Mouse (Mus musculus) cerebellum, adult 18-20 months (tissue): ENCODE data around the gene Rpl21.

Source experiments
- DNase-seq, 2 experiments: peaks; one replicate each; pipeline ENCODE4 v3.0.0; 2021

Gene Rpl21

GRCm38 (mm10) chr5:146832769-146833448 lies at the start of gene Rpl21:
Gene Rpl21, plus strand, starts transcription at chr5:146832890.
- peak; percentile 92 to 96 for DNase-seq

GRCm38 (mm10) chr5:146783300-146783699 lies 49.4 kb upstream of the Rpl21 start:
- DNase-seq: peak; percentile 33

DNA sequence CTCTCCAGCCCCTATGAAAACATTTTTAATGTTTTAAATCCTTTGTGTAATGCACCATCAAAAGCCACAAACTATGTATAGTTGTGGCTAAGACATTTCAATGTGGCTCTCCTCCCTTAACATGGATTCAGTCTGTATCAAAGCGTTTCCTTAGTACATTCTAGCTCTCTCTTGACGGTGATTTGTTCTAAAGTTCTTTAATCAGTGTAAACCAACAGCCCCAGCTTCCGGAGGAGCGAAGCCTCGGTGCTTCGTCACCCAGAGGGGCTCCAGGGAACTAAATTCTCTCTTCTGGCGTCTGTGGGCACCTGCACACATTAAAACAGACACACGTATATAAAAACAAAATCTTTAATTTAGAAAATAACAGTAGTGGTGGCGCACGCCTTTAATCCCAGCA lies 48.8 kb upstream of the Rpl21 start:
- no peak for DNase-seq

DNA sequence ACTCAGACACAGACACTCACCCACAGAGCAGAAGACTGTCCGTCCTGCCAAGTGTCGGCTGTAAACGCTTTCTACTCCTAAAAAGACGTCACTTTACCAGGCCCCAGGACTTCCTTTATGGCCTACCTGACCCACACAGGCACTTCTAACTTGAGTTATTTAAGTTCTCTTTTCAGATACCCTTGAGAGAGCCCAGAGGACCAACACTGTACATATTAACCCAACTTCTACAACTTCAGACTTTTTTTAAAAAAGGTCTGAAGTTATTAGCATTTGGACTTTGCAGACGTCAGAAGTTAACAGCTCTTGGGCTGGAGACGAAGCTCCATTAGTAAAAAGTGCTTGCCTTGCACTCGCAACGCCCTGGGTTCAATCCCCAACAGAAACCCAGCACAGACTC lies 46.6 kb upstream of the Rpl21 start:
- no peak for DNase-seq

DNA sequence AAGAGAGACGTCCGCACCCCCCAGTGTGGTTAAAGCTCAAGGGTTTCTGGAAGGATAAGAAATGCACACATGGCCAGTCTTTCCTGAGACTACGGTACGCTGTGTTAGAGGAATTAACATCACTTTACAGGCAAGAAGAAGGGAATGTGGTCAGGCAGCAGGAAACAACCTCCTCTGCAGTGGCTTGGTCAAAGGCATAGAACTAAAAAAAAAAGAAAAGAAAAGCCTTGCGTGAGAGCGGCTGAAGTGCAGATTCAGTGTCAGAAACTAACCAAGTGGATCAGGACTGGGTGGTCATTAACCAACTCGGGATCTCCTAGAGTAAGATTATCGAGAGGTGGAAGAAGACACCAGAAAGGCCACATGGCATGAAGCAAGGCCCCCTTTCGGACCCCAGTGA lies 43.3 kb upstream of the Rpl21 start:
- no peak for DNase-seq

DNA sequence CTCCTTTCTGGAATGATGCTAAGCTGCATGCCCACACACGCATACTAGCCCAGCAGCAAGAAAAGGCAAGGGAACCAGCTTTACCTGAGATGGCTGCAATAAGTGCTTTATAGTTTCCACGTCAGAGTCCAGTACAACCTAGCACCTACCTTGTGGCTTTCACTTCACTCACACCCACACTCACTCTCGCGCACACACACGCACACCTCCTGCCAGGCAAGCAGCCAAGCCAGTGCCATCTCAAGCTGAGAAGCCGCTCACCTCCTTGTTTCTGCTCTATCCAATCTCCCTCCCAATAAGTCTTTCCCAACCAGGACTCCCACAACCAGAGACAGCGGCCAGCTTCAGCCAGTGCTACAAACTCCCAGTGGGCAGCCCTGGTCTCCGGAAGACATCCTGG lies 41.7 kb upstream of the Rpl21 start:
- peak; percentile 69 to 74 for DNase-seq

DNA sequence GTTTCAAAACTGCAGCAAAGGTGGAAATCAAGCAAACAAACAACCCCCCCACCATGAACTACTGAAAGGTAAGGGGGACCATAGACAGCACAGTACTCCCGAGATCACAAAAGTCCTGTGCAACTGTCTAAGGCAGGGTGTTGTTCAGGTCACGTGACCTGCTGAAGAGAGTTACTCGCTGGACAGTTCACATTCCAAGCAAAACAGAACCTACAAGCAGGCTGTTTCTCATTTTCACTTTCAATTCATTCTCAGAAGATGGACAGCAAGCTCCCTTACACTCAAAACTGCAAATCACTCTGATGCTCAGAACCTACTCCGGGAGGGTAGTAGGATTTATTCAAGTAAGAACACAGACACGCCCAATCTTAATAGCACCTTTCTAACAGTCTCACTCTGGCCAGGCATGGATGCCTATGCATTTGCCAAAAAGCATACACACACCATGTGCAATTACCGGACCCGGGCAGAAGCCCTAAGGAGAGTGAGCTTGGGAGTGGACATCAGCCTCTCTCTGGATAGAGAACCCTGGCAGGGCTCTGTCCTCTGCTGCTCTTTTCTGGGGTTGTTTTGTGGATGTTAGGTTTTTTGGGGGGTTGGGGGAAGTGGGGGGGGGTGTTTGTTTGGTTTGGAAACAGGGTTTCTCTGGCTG lies 40.4 kb upstream of the Rpl21 start:
- no peak for DNase-seq

DNA sequence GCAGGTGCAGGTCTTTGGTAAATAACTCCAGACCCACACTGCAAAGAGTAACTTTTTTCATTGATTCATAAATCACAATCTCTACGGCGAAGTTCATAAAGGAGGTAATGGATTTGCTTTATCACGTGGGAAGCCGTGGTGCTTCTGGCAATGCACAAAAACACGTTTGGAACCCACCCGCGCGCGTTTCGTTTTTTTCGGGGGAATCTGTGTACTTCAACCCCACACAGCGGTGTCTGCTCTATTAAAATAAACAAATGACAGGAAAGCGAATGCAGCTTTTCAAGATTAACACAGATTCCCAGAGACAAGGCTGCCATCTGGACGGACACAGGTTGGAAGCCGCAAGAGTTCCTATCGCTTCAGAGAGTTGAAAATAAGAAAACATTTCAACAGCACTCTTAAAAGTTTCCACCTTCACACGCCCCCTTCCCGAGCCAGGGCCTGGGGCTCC lies 39.0 kb upstream of the Rpl21 start:
- DNase-seq: no peak

- peak; percentile 48 to 52 for DNase-seq
These were observed 38.4 kb upstream of the Rpl21 start for GRCm38 (mm10) chr5:146794084-146794852.

DNA sequence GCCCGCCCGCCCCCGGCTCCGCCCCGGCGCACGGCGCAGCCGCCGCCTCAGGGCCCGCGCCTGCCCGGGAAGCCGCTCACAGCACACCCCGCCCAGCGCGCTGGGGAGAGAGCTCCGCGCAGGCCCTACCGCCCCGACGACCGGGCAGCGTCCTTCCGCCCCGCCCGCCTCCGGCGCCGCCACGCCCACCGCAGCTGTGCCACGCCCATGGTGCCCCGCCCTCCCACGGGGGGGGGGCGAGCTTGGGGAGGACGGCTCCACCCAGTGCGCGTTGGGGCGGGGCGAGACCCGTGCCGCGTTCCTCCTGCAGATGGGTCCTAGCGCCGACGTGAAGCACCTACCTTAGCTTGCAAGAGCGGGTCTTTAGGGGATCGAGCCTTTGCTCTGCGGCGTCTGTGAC lies 37.8 kb upstream of the Rpl21 start, which contains the start of gene Usp12:
Gene Usp12 (minus strand): TSS at position 154 of the 400 bp plus-strand sequence.
- peak; percentile 96 to 100 for DNase-seq

DNA sequence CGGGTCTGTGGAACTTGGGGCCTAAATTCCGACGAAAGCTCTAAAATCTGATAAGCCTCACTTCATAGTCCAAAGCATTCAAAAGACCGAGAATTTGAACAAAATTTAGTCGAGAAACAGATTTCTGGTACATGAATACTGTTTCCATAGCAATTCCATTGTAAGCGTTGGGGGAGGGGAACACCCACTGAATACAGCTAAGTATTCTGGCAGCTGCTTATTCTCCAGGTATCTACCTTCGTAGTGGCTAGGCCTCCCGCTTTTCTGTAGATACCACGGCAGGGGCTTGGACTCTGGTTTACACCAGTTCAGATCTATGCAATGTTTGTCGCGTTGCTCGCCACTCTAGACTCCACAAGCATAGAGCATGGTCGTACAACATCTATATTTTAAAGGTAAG lies 37.0 kb upstream of the Rpl21 start:
- DNase-seq: no peak

DNA sequence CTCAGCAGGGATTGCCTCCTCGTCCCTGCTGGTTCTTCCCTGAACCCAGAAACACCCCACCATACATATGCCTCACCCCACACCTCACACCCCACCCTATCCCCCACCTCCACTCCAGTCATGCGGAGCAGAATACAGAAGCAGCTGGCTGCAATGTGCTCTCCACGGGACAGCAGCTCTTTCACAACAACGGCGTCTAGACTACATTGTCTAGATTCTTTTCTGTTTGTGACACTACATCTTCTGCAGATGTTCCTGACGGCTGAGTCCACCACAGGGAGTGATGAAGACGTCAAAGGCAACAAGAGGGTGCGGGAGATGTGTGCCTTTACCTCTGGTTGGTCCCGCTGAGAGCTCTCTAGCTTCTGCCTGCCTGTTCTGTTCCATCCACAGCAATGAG lies 34.7 kb upstream of the Rpl21 start:
- no peak for DNase-seq

DNA sequence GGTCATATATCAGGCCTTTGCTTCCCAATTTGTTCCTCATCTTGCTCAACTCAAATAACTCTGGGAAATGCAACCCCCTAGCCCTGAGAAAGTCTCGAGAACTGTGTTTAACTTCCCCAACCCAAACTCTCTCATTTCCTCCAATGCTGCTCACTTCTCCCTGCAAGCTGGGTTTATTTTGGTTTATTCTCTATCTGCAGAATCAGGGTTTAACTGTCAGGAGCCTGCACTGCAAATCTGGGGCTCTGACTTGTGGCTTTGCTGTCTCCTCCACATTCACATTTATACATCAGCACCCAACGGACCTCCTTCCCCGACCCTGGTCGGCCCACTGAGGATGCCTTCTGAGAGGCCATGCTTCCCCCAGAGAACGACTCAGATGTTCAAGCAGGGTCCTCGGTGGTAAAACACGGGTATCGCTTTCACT lies 26.7 kb upstream of the Rpl21 start:
- no peak for DNase-seq

GRCm38 (mm10) chr5:146809951-146810350 lies 22.7 kb upstream of the Rpl21 start:
- DNase-seq: no peak

GRCm38 (mm10) chr5:146812866-146813265 lies 19.8 kb upstream of the Rpl21 start:
- no peak for DNase-seq

DNA sequence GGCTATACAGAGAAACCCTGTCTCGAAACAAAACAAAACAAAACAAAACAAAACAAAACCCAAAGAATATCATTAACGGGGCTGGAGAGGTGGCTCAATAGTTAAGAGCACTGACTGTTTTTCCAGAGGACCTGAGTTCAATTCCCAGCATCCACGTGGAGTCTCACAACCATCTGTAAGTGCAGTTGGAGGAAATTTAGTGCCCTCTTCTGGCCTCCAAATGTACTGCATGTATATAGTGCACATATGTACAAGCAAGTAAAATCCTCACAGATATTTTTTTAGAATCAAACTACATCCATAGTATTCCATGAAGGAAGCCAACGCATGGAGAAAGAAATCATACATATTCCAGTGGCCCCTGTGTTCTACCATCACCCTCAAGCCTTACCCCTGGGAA lies 19.3 kb upstream of the Rpl21 start:
- DNase-seq: no peak

DNA sequence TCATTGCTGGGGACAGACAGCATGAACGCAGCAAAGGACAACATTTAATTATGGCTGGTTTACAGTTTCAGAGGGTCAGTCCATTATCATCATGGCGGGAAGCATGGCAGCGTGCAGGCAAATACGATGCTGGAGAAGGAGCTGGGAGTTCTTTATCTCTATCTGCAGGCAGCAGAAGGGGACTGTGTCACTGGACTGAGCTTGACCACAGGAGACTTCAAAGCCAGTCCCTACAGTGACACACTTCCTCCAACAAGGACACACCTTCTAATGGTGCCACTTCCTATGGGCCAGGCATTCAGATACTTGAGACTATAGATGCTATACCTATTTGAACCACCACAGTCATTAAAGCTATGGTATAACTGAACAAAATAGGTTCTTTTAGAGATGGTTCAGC lies 17.3 kb upstream of the Rpl21 start:
- no peak for DNase-seq

GRCm38 (mm10) chr5:146817583-146817982 lies 15.1 kb upstream of the Rpl21 start:
- no peak for DNase-seq

DNA sequence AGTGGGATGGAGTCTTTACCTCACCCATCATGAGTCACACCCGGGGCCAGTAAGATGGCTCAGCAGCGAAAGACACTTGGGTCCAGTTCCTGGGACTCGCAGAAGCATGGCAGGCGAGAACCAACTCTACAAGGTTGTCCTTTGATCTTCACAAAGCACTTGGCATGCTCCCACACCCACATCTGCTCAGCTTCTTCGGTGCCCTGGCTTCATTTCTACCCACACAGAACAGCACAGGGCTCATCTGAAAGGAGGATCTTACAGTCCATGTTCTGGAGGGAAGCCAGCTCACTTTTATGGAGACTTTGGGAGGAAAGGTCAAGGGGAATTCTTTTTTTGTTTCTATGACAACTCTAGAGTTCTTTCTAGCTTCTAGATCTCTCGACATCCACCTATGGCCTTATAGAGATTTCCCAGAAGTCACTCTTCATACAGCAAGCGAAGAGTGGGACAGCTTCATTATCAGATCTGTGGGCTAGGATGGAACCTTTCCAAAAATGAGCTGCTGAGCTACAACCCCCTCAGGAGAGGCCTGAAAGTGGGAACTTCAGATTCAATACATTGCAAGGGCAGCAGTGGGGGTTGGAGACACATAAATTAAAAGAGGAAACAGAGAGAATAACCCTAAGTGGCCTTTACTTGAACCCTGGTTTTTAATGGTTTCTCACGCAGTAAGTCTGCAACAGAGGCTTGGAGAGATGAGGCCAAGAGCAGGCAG lies 13.6 kb upstream of the Rpl21 start:
- DNase-seq: no peak

DNA sequence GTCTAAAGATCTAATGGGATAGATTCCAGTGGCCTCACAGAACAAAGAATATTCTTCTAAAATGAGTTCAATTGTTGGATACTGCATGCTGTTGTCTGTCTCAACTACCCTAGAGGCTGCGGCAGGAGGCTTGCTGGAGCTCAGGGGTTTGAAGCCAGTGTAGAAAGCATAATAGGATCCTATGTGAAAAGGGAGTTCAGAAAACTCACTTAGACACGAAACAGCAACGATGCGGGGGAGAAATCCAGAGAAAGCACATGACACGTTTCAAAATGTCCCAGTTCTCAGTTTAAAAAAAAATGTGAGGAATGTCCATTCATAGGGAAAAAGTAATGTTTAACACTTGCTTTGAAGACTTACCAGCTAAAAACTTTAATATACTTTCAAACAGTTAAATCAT lies 9.7 kb upstream of the Rpl21 start:
- DNase-seq: no peak

- DNase-seq: no peak
These were observed 3.2 kb upstream of the Rpl21 start for GRCm38 (mm10) chr5:146829528-146829927.

- no peak for DNase-seq
These were observed 288 bp upstream of the Rpl21 start for GRCm38 (mm10) chr5:146832435-146832768.

GRCm38 (mm10) chr5:146833673-146834201 lies 1.0 kb downstream of the Rpl21 start:
- DNase-seq: no peak
